Comparison of ENCODE assay signal across 7 mouse cellular contexts in genomic region chr13:34345128-34346085, GRCm38 (mm10). TPM values are rescaled to one million over a fixed set of nuclear protein-coding genes. Genes with fewer than 3 reads are reported as not detected.
A peak's percentile ranks its signal among the peaks of the same experiment; 100 is the strongest.
DNase-seq lines count a peak whose midpoint lies in the region; ATAC-seq and TF ChIP-seq lines count a peak whose summit lies in the region.

Gene Slc22a23 (minus strand): TSS chr13:34345182.

- WGBS in bone marrow, adult 2 months, result 10% methylated on average over 68 of the region's 69 CpGs
- WGBS in embryonic facial prominence, embryonic 12.5 days, result 3% methylated on average over 56 of the region's 69 CpGs
- WGBS in kidney, adult 2 months, result 7% methylated on average over 69 of the region's 69 CpGs
- 3% methylated on average over 64 of the region's 69 CpGs for WGBS in limb, embryonic 15.5 days
- WGBS in midbrain, postnatal 0 days, result 2% methylated on average over 34 of the region's 69 CpGs

- H3K9ac ChIP-seq in embryonic facial prominence, embryonic 12.5 days, result peak within 1 kb of the TSS; percentile 83
- H3K9ac ChIP-seq in limb, embryonic 15.5 days, result peak within 1 kb of the TSS; percentile 68
- peak within 1 kb of the TSS; percentile 90 for H3K9ac ChIP-seq in midbrain, postnatal 0 days (replicated peaks; ENCODE audit: low read length, poor library complexity, severe bottlenecking)

- TF ChIP-seq POLR2A in bone marrow, adult 2 months (IDR thresholded peaks at IDR 0.05; ENCODE audit: borderline replicate concordance, control insufficient read depth, low read depth, low read length), result peak; percentile 61; the same call in 1 of the 2 replicates
- TF ChIP-seq POLR2A in kidney, adult 2 months (IDR thresholded peaks at IDR 0.05; ENCODE audit: low read depth, low read length), result no peak

- H3K4me1 ChIP-seq in bone marrow, adult 2 months (ENCODE audit: control insufficient read depth, insufficient read depth, low read length), result no peaks in the 10 kb centered on the region
- H3K4me1 ChIP-seq in embryonic facial prominence, embryonic 12.5 days, result peaks cover 11% of the 10 kb centered on the region; the same call in 1 of the 2 replicates
- H3K4me1 ChIP-seq in kidney, adult 2 months (ENCODE audit: control insufficient read depth, insufficient read depth, low read length), result no peaks in the 10 kb centered on the region
- peaks cover 30% of the 10 kb centered on the region for H3K4me1 ChIP-seq in limb, embryonic 15.5 days
- peaks cover 14% of the 10 kb centered on the region for H3K4me1 ChIP-seq in midbrain, postnatal 0 days (ENCODE audit: insufficient read depth, low read length)

- peak; percentile 75 to 78 for DNase-seq in heart, adult 18-20 months
- DNase-seq in kidney, adult 2 months, result peak; percentile 81
- DNase-seq in midbrain, postnatal 0 days (ENCODE audit: low spot score), result peak; percentile 71
- DNase-seq in splenic B cell, adult 2 months (ENCODE audit: low read depth, low spot score), result peak; percentile 69

- no peaks in the 10 kb centered on the region for H3K36me3 ChIP-seq in embryonic facial prominence, embryonic 12.5 days
- H3K36me3 ChIP-seq in kidney, adult 2 months (ENCODE audit: control insufficient read depth, insufficient read depth, low read length), result no peaks in the 10 kb centered on the region
- H3K36me3 ChIP-seq in limb, embryonic 15.5 days, result no peaks in the 10 kb centered on the region
- H3K36me3 ChIP-seq in midbrain, postnatal 0 days (ENCODE audit: insufficient read depth, low read length), result no peaks in the 10 kb centered on the region
- H3K36me3 ChIP-seq in splenic B cell, adult 2 months (ENCODE audit: control insufficient read depth, insufficient read depth, low read length, poor library complexity, severe bottlenecking), result no peaks in the 10 kb centered on the region

- no peaks in the 10 kb centered on the region for H3K9me3 ChIP-seq in embryonic facial prominence, embryonic 12.5 days
- no peaks in the 10 kb centered on the region for H3K9me3 ChIP-seq in limb, embryonic 15.5 days
- no peaks in the 10 kb centered on the region for H3K9me3 ChIP-seq in midbrain, postnatal 0 days (ENCODE audit: low read length)

- peak within 1 kb of the TSS; percentile 86 for H3K4me3 ChIP-seq in bone marrow, adult 2 months (replicated peaks; ENCODE audit: control insufficient read depth, low read depth, low read length)
- H3K4me3 ChIP-seq in embryonic facial prominence, embryonic 12.5 days, result peak within 1 kb of the TSS; percentile 73
- peak within 1 kb of the TSS; percentile 66 for H3K4me3 ChIP-seq in kidney, adult 2 months (ENCODE audit: insufficient read depth, low read depth, low read length)
- peak within 1 kb of the TSS; percentile 76 for H3K4me3 ChIP-seq in limb, embryonic 15.5 days
- peak within 1 kb of the TSS; percentile 90 for H3K4me3 ChIP-seq in midbrain, postnatal 0 days (ENCODE audit: low read depth, low read length)

- peaks cover 24% of the 10 kb centered on the region for H3K27me3 ChIP-seq in embryonic facial prominence, embryonic 12.5 days
- H3K27me3 ChIP-seq in kidney, adult 2 months (replicated peaks; ENCODE audit: control insufficient read depth, insufficient read depth, low read length), result no peaks in the 10 kb centered on the region
- H3K27me3 ChIP-seq in limb, embryonic 15.5 days, result peaks cover 19% of the 10 kb centered on the region; the same call in 1 of the 2 replicates
- no peaks in the 10 kb centered on the region for H3K27me3 ChIP-seq in midbrain, postnatal 0 days (ENCODE audit: insufficient read depth, low read length)
- H3K27me3 ChIP-seq in splenic B cell, adult 2 months (ENCODE audit: control insufficient read depth, insufficient read depth, low read length, poor library complexity, severe bottlenecking), result peaks cover 2% of the 10 kb centered on the region

- peak; percentile 40; the same call in 1 of the 2 replicates for TF ChIP-seq CTCF in bone marrow, adult 2 months (IDR thresholded peaks at IDR 0.05; ENCODE audit: control insufficient read depth, insufficient read depth, low read length)
- peak; percentile 51; the same call in 1 of the 2 replicates for TF ChIP-seq CTCF in kidney, adult 2 months (conservative IDR thresholded peaks at IDR 0.05; ENCODE audit: insufficient read depth, insufficient read length, low read depth, low read length)
- peak; percentile 73 for TF ChIP-seq CTCF in midbrain, postnatal 0 days (IDR thresholded peaks at IDR 0.05)

- peak; percentile 82 for ATAC-seq in embryonic facial prominence, embryonic 12.5 days (ENCODE audit: insufficient number of reproducible peaks, insufficient read depth, low FRiP score, low TSS enrichment)
- ATAC-seq in limb, embryonic 15.5 days (ENCODE audit: insufficient number of reproducible peaks, low FRiP score, low TSS enrichment, low read depth), result peak; percentile 20; the same call in 1 of the 2 replicates
- peak; percentile 81 for ATAC-seq in midbrain, postnatal 0 days (ENCODE audit: low FRiP score)

- H3K27ac ChIP-seq in bone marrow, adult 2 months (ENCODE audit: control insufficient read depth, insufficient read depth, low read depth, low read length, poor library complexity), result peak within 1 kb of the TSS; percentile 67
- H3K27ac ChIP-seq in embryonic facial prominence, embryonic 12.5 days, result 0 out of 2 replicates have a peak within 1 kb of the TSS, but pooled peaks have one; percentile 36
- H3K27ac ChIP-seq in kidney, adult 2 months (ENCODE audit: insufficient read depth, low read depth, low read length), result peak within 1 kb of the TSS; percentile 48
- H3K27ac ChIP-seq in limb, embryonic 15.5 days, result peak within 1 kb of the TSS; percentile 43
- peak within 1 kb of the TSS; percentile 91 for H3K27ac ChIP-seq in midbrain, postnatal 0 days (ENCODE audit: low read depth, low read length)

- peak within 1 kb of the TSS; percentile 96 for H3K4me2 ChIP-seq in embryonic facial prominence, embryonic 12.5 days (replicated peaks)
- H3K4me2 ChIP-seq in limb, embryonic 15.5 days, result peak within 1 kb of the TSS; percentile 99
- peak within 1 kb of the TSS; percentile 91 for H3K4me2 ChIP-seq in midbrain, postnatal 0 days (ENCODE audit: low read depth, low read length, poor library complexity, severe bottlenecking)

RNA-seq across cellular contexts. Expression of gene Slc22a23, which starts in this region (rescaled TPM):
- polyA plus RNA-seq in bone marrow, adult 2 months (2011; ENCODE audit: insufficient read depth, insufficient read length, low replicate concordance, missing spikeins), result 13.2 and 26.2 TPM in 2 replicates
- polyA plus RNA-seq in embryonic facial prominence, embryonic 12.5 days (2016; fragmentation: Nextera tagmentation; extraction: Ambion mirVana), result 5.5 and 6.1 TPM in 2 replicates
- 10 to 100 TPM; 10.3 to 13.7 TPM for total RNA-seq in heart, adult 18-20 months (2021)
- polyA plus RNA-seq in kidney, adult 2 months (2012; rRNA removed), result 76.1 and 90.7 TPM in 2 replicates
- 4.3 and 5.6 TPM in 2 replicates for polyA plus RNA-seq in limb, embryonic 15.5 days (2015; fragmentation: Nextera tagmentation; extraction: Ambion mirVana)
- total RNA-seq in midbrain, postnatal 0 days (2014; rRNA removed), result 145 TPM in 2 replicates
- 13.2 and 14.9 TPM in 2 replicates for polyA plus RNA-seq in midbrain, postnatal 0 days (2015; fragmentation: Nextera tagmentation; extraction: Ambion mirVana)

Comparison
In these comparisons a context has a peak if more than half of its experiments do, and no peak if none do; other contexts are left out.
1. Peak in every context shown above with its lines: DNase-seq, ATAC-seq, H3K4me3 ChIP-seq and H3K27ac ChIP-seq.
2. H3K27ac ChIP-seq: peak in every context shown above with its lines; median percentile 91 in midbrain, postnatal 0 days; 67 in bone marrow, adult 2 months; 48 in kidney, adult 2 months; 43 in limb, embryonic 15.5 days; 36 in embryonic facial prominence, embryonic 12.5 days.
3. ATAC-seq: peak in every context shown above with its lines; median percentile 82 in embryonic facial prominence, embryonic 12.5 days; 81 in midbrain, postnatal 0 days; 20 in limb, embryonic 15.5 days.